Mouse (Mus musculus) liver, embryonic 11.5 days (tissue): ENCODE measurements at regions not wholly inside any gene's neighbourhood (a gene's known extent, or its start where the extent isn't known, plus 50 kb on each side); places are given as distances from the start of the nearest gene placed in this dataset.

Experiments used
- ATAC-seq: fragments of 200-750 bp; cut with Nextera tagmentation; replicated peaks from 2 replicates; pipeline ENCODE4 v1.8.0; 2017; ENCODE audit warnings: moderate number of reproducible peaks, mild to moderate bottlenecking, moderate TSS enrichment, moderate library complexity; ENCODE audit not compliant: low FRiP score
- DNase-seq: peaks from one replicate; pipeline ENCODE4 v3.0.0-alpha.2; 2017; ENCODE audit warnings: low spot score
- H3K27ac ChIP-seq: fragments of 300-500 bp; sonication (generic); 2 replicates; pipeline ENCODE4 v1.5.1; 2014; ENCODE audit warnings: mild to moderate bottlenecking, low read depth, low read length, control low read depth
- H3K27me3 ChIP-seq: fragments of 300-500 bp; sonication (generic); replicated peaks from 2 replicates; pipeline ENCODE4 v1.6.1; 2014; ENCODE audit warnings: low read length, mixed read lengths; ENCODE audit not compliant: control insufficient read depth, insufficient read depth
- H3K36me3 ChIP-seq: fragments of 300-500 bp; sonication (generic); 2 replicates; pipeline ENCODE4 v1.6.1; 2014; ENCODE audit warnings: mild to moderate bottlenecking, low read length, moderate library complexity, mixed read lengths; ENCODE audit not compliant: control insufficient read depth, insufficient read depth
- H3K4me1 ChIP-seq: fragments of 300-500 bp; sonication (generic); replicated peaks from 2 replicates; pipeline ENCODE4 v1.6.1; 2014; ENCODE audit warnings: low read length, mixed read lengths; ENCODE audit not compliant: control insufficient read depth, insufficient read depth
- H3K4me2 ChIP-seq: fragments of 300-500 bp; sonication (generic); 2 replicates; pipeline ENCODE4 v1.6.1; 2014; ENCODE audit warnings: mild to moderate bottlenecking, control low read depth, moderate library complexity
- H3K4me3 ChIP-seq: fragments of 300-500 bp; sonication (generic); 2 replicates; pipeline ENCODE4 v1.5.1; 2014; ENCODE audit warnings: low read depth, low read length, control low read depth
- H3K9ac ChIP-seq: fragments of 300-500 bp; sonication (generic); 2 replicates; pipeline ENCODE4 v1.6.1; 2014; ENCODE audit warnings: low read depth, low read length, control low read depth
- H3K9me3 ChIP-seq: fragments of 300-500 bp; sonication (generic); 2 replicates; pipeline ENCODE4 v1.6.1; 2016; ENCODE audit warnings: low read length, inconsistent platforms, mixed read lengths; ENCODE audit not compliant: control insufficient read depth
- WGBS: fragments of 180-500 bp; shearing (Covaris S2); extraction: QIAGEN DNeasy Blood & Tissue Kit; methylation state at CpG from one replicate; pipeline ENCODE4 v1.1.7; 2014; 5-methylcytosine and 5-hydroxymethylcytosine counted together

DNA sequence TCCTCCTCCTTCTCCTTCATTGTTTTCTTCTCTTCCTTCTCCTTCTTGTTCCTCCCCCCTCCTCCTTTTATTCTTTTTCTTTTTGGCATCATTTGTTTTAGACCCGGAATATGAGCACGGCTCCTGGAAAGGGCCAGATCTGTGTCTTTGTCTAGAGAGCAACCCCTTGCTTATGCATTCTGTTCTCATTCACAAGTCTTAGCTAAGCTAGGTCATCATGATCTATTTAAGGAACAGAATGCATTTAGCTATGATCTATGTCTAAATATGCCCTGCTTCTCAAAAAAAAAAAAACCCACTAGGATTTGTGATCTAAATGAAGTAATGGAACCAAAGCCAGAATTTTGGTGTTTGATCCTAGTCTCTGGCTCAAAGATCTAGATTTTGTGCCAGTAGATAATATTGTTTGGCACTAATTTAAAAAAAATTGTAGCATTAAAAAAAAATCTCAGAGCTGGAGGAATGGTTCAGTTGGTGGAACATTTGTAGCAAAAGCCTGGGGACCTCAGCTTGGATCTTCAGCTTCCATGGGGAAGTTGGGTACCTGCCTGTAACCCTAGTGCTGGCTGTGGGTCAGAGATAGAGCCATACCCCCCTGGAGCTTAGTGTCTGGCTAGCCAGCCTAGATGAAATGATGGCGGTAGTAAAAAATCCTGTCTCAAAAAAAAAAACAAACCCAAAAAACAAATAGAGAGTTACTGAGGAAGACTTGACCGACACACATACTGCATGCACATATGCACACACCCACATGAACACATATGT lies 100.5 kb upstream of the Got2 start:
- ATAC-seq: no peak
- no peak overlapping the region for H3K4me2 ChIP-seq

GRCm38 (mm10) chr8:95987011-95987440 lies 98.7 kb upstream of the Got2 start:
- Histone ChIP-seq H3K4me2 (no peak overlapping the region), H3K27me3 (no peaks in the 10 kb centered on the region), H3K9ac (no peak overlapping the region), H3K27ac (no peak overlapping the region), H3K4me3 (no peak overlapping the region), H3K36me3 (no peaks in the 10 kb centered on the region), H3K9me3 (no peaks in the 10 kb centered on the region), H3K4me1 (no peaks in the 10 kb centered on the region)
- 38% methylated on average over 10 of the region's 10 CpGs for WGBS
- no peak for ATAC-seq
- no peak for DNase-seq

More for the DNA sequence above, 100.5 kb upstream of the Got2 start:
- H3K36me3 ChIP-seq: no peaks in the 10 kb centered on the region
- H3K27me3 ChIP-seq: no peaks in the 10 kb centered on the region
- 88% methylated on average over 4 of the region's 4 CpGs for WGBS
- no peak overlapping the region for H3K9ac ChIP-seq
- no peaks in the 10 kb centered on the region for H3K4me1 ChIP-seq
- H3K27ac ChIP-seq: no peak overlapping the region
- H3K4me3 ChIP-seq: no peak overlapping the region
- no peak for DNase-seq
- no peaks in the 10 kb centered on the region for H3K9me3 ChIP-seq

- 62% methylated on average over 3 of the region's 3 CpGs for WGBS
- no peaks in the 10 kb centered on the region for H3K4me1 ChIP-seq
- ATAC-seq: no peak
Measured at GRCm38 (mm10) chr8:95986410-95986809, 98.1 kb upstream of the Got2 start.

DNA sequence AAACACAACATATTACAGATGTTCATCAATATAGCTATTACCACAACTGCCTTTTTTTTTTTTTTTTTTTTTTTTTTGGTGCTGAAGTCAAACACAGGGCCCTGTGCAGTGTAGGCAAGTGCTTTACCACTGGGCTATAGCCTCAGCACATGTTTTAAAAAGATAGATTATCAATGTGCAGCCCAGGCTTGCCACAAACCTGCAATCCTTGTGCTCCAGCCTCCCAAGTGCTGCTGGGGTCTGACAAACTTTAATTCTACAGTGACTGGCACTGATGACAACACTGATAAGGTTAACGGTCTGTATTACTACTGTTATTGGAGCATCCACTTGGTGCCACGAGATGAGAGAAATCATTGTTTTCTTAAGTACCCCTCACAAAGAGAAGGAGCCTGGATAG lies 95.3 kb upstream of the Got2 start:
- no peaks in the 10 kb centered on the region for H3K27me3 ChIP-seq
- no peaks in the 10 kb centered on the region for H3K36me3 ChIP-seq
- no peak overlapping the region for H3K27ac ChIP-seq
- H3K4me3 ChIP-seq: no peak overlapping the region
- no peaks in the 10 kb centered on the region for H3K9me3 ChIP-seq
- H3K4me1 ChIP-seq: no peaks in the 10 kb centered on the region
- ATAC-seq: no peak
- 66% methylated on average over 2 of the region's 2 CpGs for WGBS
- H3K9ac ChIP-seq: no peak overlapping the region
- DNase-seq: no peak
- no peak overlapping the region for H3K4me2 ChIP-seq

More at GRCm38 (mm10) chr8:95986410-95986809, 98.1 kb upstream of the Got2 start:
- no peak overlapping the region for H3K4me2 ChIP-seq
- no peaks in the 10 kb centered on the region for H3K9me3 ChIP-seq
- no peak for DNase-seq
- H3K27me3 ChIP-seq: no peaks in the 10 kb centered on the region
- no peak overlapping the region for H3K27ac ChIP-seq
- no peak overlapping the region for H3K4me3 ChIP-seq
- no peaks in the 10 kb centered on the region for H3K36me3 ChIP-seq
- H3K9ac ChIP-seq: no peak overlapping the region

GRCm38 (mm10) chr8:95980405-95980804 lies 92.1 kb upstream of the Got2 start:
- 39% methylated on average over 2 of the region's 2 CpGs for WGBS
- no peak overlapping the region for H3K27ac ChIP-seq
- ATAC-seq: no peak
- H3K9me3 ChIP-seq: no peaks in the 10 kb centered on the region
- no peaks in the 10 kb centered on the region for H3K4me1 ChIP-seq
- DNase-seq: no peak
- H3K36me3 ChIP-seq: no peaks in the 10 kb centered on the region
- no peak overlapping the region for H3K4me3 ChIP-seq
- no peak overlapping the region for H3K4me2 ChIP-seq
- H3K9ac ChIP-seq: no peak overlapping the region
- no peaks in the 10 kb centered on the region for H3K27me3 ChIP-seq

- Histone ChIP-seq H3K4me3 (no peak overlapping the region), H3K27me3 (no peaks in the 10 kb centered on the region), H3K4me1 (no peaks in the 10 kb centered on the region), H3K27ac (no peak overlapping the region), H3K4me2 (no peak overlapping the region), H3K9ac (no peak overlapping the region), H3K36me3 (no peaks in the 10 kb centered on the region), H3K9me3 (no peaks in the 10 kb centered on the region)
- DNase-seq (peak; percentile 36), ATAC-seq (no peak)
- 49% methylated on average over 6 of the region's 6 CpGs for WGBS
Measured at GRCm38 (mm10) chr8:95979223-95979622, 90.9 kb upstream of the Got2 start.

- H3K27ac ChIP-seq: no peak overlapping the region
- WGBS: 22% methylated on average over 4 of the region's 4 CpGs
- DNase-seq: no peak
- no peaks in the 10 kb centered on the region for H3K27me3 ChIP-seq
- H3K4me2 ChIP-seq: no peak overlapping the region
- no peaks in the 10 kb centered on the region for H3K9me3 ChIP-seq
- no peak overlapping the region for H3K9ac ChIP-seq
- H3K36me3 ChIP-seq: no peaks in the 10 kb centered on the region
- no peak overlapping the region for H3K4me3 ChIP-seq
- no peak for ATAC-seq
- no peaks in the 10 kb centered on the region for H3K4me1 ChIP-seq
Measured at GRCm38 (mm10) chr8:95974889-95975288, 86.5 kb upstream of the Got2 start.

- no peaks in the 10 kb centered on the region for H3K9me3 ChIP-seq
- H3K4me3 ChIP-seq: no peak overlapping the region
- H3K4me2 ChIP-seq: no peak overlapping the region
- no peaks in the 10 kb centered on the region for H3K36me3 ChIP-seq
- H3K4me1 ChIP-seq: no peaks in the 10 kb centered on the region
- H3K9ac ChIP-seq: no peak overlapping the region
- no peak for DNase-seq
- WGBS: 71% methylated on average over 5 of the region's 5 CpGs
- H3K27ac ChIP-seq: no peak overlapping the region
- ATAC-seq: no peak
- H3K27me3 ChIP-seq: no peaks in the 10 kb centered on the region
Measured at GRCm38 (mm10) chr8:95974231-95974630, 85.9 kb upstream of the Got2 start.

DNA sequence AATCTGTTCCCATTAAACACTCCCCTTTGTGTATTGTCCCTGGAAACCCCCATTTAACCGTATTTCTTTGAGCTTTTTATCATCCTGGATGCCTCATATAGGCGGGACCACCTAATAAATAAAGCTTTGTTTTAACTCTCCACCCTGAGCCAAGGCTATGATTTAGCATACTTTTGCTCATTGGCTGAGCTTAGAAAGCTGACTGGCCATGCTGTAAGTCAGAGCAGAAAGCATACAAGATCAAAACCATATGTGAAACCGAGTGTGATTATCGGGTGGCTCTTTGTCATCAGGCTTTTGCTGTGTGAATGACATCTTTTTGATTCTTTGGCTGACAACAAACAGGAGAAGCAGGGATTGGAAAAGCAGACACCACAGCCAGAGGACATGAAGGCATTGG lies 85.2 kb upstream of the Got2 start:
- Histone ChIP-seq H3K4me2 (no peak overlapping the region), H3K9me3 (no peaks in the 10 kb centered on the region), H3K27ac (no peak overlapping the region), H3K9ac (no peak overlapping the region), H3K27me3 (no peaks in the 10 kb centered on the region), H3K4me3 (no peak overlapping the region), H3K4me1 (no peaks in the 10 kb centered on the region), H3K36me3 (no peaks in the 10 kb centered on the region)
- no peak for DNase-seq
- no peak for ATAC-seq
- WGBS: 41% methylated on average over 4 of the region's 4 CpGs
